Mouse (Mus musculus): Measurements from ENCODE around the gene Slc12a8. TPM values are rescaled to one million over a fixed set of nuclear protein-coding genes. Genes with fewer than 3 reads are reported as not detected.

The Slc12a8 gene
- polyA plus RNA-seq (2017; shearing (Covaris generic)), result 1 to 10 TPM; 2.0 to 4.8 TPM

GRCm38 (mm10) chr16:33516807-33517565 lies at the start of gene Slc12a8:
Gene Slc12a8, plus strand, starts transcription at chr16:33517328.

GRCm38 (mm10) chr16:33684162-33684702 lies 167.1 kb downstream of the Slc12a8 start, which contains the start of gene Heg1:
Gene Heg1, plus strand, starts transcription at chr16:33684370.

Other genes with a start within 250 kb of the Slc12a8 start
- gene Zfp148, start 136.5 kb upstream of the Slc12a8 start, polyA plus RNA-seq (2017; shearing (Covaris generic)), result 10 to 100 TPM; 64.2 to 74.4 TPM
- 10 to 100 TPM; 24.4 to 39.0 TPM for gene Heg1, start 167.0 kb downstream of the Slc12a8 start, polyA plus RNA-seq (2017; shearing (Covaris generic))